Mouse (Mus musculus) myocyte (in vitro differentiated cells): ENCODE data around the gene Eif2s1. TPM values are rescaled to one million over a fixed set of nuclear protein-coding genes. Genes with fewer than 3 reads are reported as not detected.

Experiments used
- H3K27me3 ChIP-seq: one replicate; pipeline ENCODE4 v1.6.1; 2011; ENCODE audit not compliant: control insufficient read depth, insufficient read depth, insufficient read length
- H3K36me3 ChIP-seq: one replicate; pipeline ENCODE4 v1.6.1; 2011; ENCODE audit not compliant: control insufficient read depth, insufficient read depth
- H3K4me2 ChIP-seq: one replicate; pipeline ENCODE4 v1.6.1; 2011; ENCODE audit warnings: low read depth, control low read depth
- H3K4me3 ChIP-seq: one replicate; pipeline ENCODE4 v1.5.1; 2011; ENCODE audit warnings: mild to moderate bottlenecking, control low read depth, moderate library complexity
- H3K79me2 ChIP-seq: one replicate; pipeline ENCODE4 v1.6.1; 2011; ENCODE audit not compliant: control insufficient read depth, insufficient read depth
- H3ac ChIP-seq: one replicate; pipeline ENCODE4 v1.6.1; 2011; ENCODE audit not compliant: control insufficient read depth, insufficient read length
- CEBPB ChIP-seq: IDR thresholded peaks from 2 replicates; pipeline ENCODE4 v1.6.1; 2011; ENCODE audit warnings: mild to moderate bottlenecking, moderate library complexity; ENCODE audit not compliant: poor library complexity, insufficient read depth, severe bottlenecking
- E2F4 ChIP-seq: IDR thresholded peaks from one replicate; pipeline ENCODE4 v1.6.1; 2011; ENCODE audit warnings: mild to moderate bottlenecking, control low read depth, moderate library complexity; ENCODE audit not compliant: insufficient read depth
- MAX ChIP-seq: IDR thresholded peaks from one replicate; pipeline ENCODE4 v1.6.1; 2011; ENCODE audit warnings: low read depth, mild to moderate bottlenecking, control low read depth
- MYOD1 ChIP-seq, 3 experiments: IDR thresholded peaks; one replicate each; pipeline ENCODE4 v1.6.1; 2011; ENCODE audit warnings: control low read depth in 2 of 3, low read depth in 2 of 3, mild to moderate bottlenecking in 2 of 3, moderate library complexity in 1 of 3; ENCODE audit not compliant: insufficient read length in 2 of 3, control insufficient read depth in 1 of 3
- MYOG ChIP-seq, 3 experiments: IDR thresholded peaks; one replicate each; pipeline ENCODE4 v1.6.1; 2011; ENCODE audit warnings: control low read depth in 2 of 3, low read depth in 2 of 3, mild to moderate bottlenecking in 2 of 3; ENCODE audit not compliant: insufficient read length in 2 of 3, control insufficient read depth in 1 of 3, insufficient read depth in 1 of 3
- POLR2A ChIP-seq: IDR thresholded peaks from one replicate; pipeline ENCODE4 v1.6.1; 2011; ENCODE audit warnings: low read depth, mild to moderate bottlenecking, control low read depth, moderate library complexity; ENCODE audit not compliant: insufficient read length
- POLR2AphosphoS2 ChIP-seq: IDR thresholded peaks from one replicate; pipeline ENCODE4 v1.6.1; 2011; ENCODE audit warnings: low read depth, control low read depth; ENCODE audit not compliant: insufficient read length
- REST ChIP-seq: IDR thresholded peaks from one replicate; pipeline ENCODE4 v1.6.1; 2011; ENCODE audit warnings: mild to moderate bottlenecking, control low read depth, moderate library complexity; ENCODE audit not compliant: insufficient read depth, insufficient read length
- SRF ChIP-seq: IDR thresholded peaks from one replicate; pipeline ENCODE4 v1.6.1; 2011; ENCODE audit warnings: low read depth; ENCODE audit not compliant: control insufficient read depth, insufficient read length
- TCF12 ChIP-seq: IDR thresholded peaks from one replicate; pipeline ENCODE4 v1.6.1; 2011; ENCODE audit warnings: mild to moderate bottlenecking, control low read depth; ENCODE audit not compliant: poor library complexity, insufficient read depth, severe bottlenecking
- TCF3 ChIP-seq: IDR thresholded peaks from one replicate; pipeline ENCODE4 v1.6.1; 2011; ENCODE audit warnings: low read depth, control low read depth; ENCODE audit not compliant: insufficient read length
- USF1 ChIP-seq: IDR thresholded peaks from one replicate; pipeline ENCODE4 v1.6.1; 2011; ENCODE audit warnings: low read depth, mild to moderate bottlenecking, control low read depth, moderate library complexity
- polyA plus RNA-seq: library from polyadenylated mRNA; unstranded; fragments of >200 nt; fragmentation: generic; extraction: Trizol; gene quantifications from one replicate; pipeline ENCODE4 v1.2.1, GENCODE M21; 2012; ENCODE audit warnings: missing spikeins

Gene Eif2s1
- polyA plus RNA-seq, 1 experiment: 45.6 TPM

DNA sequence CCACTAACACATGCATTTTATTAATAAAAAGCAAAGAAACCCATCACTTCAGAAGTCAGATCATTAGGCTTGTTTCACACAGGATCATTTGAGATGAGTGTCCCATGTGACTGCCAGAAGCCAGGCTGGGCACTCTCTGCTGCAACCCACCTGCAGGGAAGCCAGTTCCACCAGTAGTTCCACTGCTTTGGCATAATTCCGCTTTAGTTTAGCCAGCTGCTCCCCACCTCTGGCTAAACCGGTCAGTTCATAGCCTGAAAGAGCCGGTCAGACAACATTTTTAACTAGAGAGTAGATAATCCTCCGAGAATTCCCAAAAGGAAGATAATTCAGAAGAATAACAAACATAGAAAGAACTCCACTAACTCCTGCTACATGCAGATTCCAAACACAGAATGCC lies 13.4 kb upstream of the Eif2s1 start:
- H3K4me3 ChIP-seq: no peak overlapping the region
- H3ac ChIP-seq: no peak overlapping the region
- TF ChIP-seq POLR2AphosphoS2 (no peak), SRF (no peak), TCF12 (no peak), MYOD1 (IDR thresholded peaks at IDR 0.05; ENCODE audit: control insufficient read depth in 1 of 3, insufficient read length in 2 of 3, low read depth in 2 of 3) (no peak)
- H3K4me2 ChIP-seq: no peak overlapping the region
- H3K27me3 ChIP-seq: no peaks in the 10 kb centered on the region
- H3K36me3 ChIP-seq: peaks cover 51% of the 10 kb centered on the region
- H3K79me2 ChIP-seq: no peaks in the 10 kb centered on the region

DNA sequence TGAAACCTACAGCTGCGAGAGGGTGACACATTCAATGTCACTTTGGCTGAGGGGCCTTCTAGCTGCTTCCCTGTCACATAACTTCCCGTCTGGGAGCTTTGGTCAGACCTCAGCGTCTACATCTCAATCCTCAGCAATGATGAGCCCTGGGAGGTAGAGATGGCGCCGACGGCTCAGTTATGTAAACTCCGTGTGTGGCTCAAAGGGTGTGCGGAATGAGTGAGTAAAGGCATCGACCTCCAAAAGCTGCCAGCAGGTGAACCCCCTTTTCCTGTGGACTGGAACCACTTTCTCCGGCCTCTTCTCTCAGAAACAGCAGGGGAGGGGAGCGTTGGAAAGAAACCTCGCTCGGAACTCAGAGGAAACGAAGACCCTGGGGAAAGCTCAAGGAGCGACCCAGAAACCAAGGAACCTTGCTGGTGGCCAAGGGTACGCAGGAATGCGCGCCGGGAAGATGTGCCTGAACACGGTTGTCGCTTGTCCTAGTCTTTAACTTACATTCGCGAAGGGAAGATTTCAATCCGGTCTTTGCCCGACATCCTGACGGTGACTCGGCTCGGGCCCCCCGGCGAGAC lies 611 bp upstream of the Eif2s1 start:
- Histone ChIP-seq H3ac (peak overlapping the region; percentile 33), H3K36me3 (peaks cover 8% of the 10 kb centered on the region), H3K27me3 (no peaks in the 10 kb centered on the region), H3K4me3 (peak overlapping the region; percentile 95), H3K4me2 (peak overlapping the region; percentile 97), H3K79me2 (peaks cover 78% of the 10 kb centered on the region)
- TF ChIP-seq CEBPB (no peak), POLR2A (no peak), POLR2AphosphoS2 (no peak), SRF (no peak), USF1 (no peak)

GRCm38 (mm10) chr12:78862254-78862730 lies 673 bp downstream of the Eif2s1 start:
- Histone ChIP-seq H3ac (peak overlapping the region; percentile 33), H3K36me3 (peaks cover 5% of the 10 kb centered on the region), H3K27me3 (no peaks in the 10 kb centered on the region), H3K79me2 (peaks cover 90% of the 10 kb centered on the region), H3K4me3 (peak overlapping the region; percentile 95), H3K4me2 (peak overlapping the region; percentile 90)
- TF ChIP-seq E2F4 (peak; percentile 12), TCF12 (no peak), MAX (no peak), TCF3 (no peak)

GRCm38 (mm10) chr12:78865434-78865833 lies 3.8 kb downstream of the Eif2s1 start:
- H3ac ChIP-seq: no peak overlapping the region
- no peaks in the 10 kb centered on the region for H3K27me3 ChIP-seq
- H3K79me2 ChIP-seq: peaks cover 89% of the 10 kb centered on the region
- H3K4me3 ChIP-seq: no peak overlapping the region
- TF ChIP-seq E2F4: no peak
- no peak for TF ChIP-seq POLR2A
- no peak for TF ChIP-seq TCF12
- no peak for TF ChIP-seq POLR2AphosphoS2
- TF ChIP-seq CEBPB: no peak
- TF ChIP-seq MYOG (IDR thresholded peaks at IDR 0.05; ENCODE audit: control insufficient read depth in 1 of 3, insufficient read depth in 1 of 3, insufficient read length in 2 of 3, low read depth in 2 of 3): no peak
- TF ChIP-seq REST: no peak
- TF ChIP-seq TCF3: no peak
- TF ChIP-seq SRF: no peak
- TF ChIP-seq MYOD1 (IDR thresholded peaks at IDR 0.05; ENCODE audit: control insufficient read depth in 1 of 3, insufficient read length in 2 of 3, low read depth in 2 of 3): no peak
- TF ChIP-seq USF1: no peak
- TF ChIP-seq MAX: no peak
- H3K36me3 ChIP-seq: peaks cover 20% of the 10 kb centered on the region
- no peak overlapping the region for H3K4me2 ChIP-seq

GRCm38 (mm10) chr12:78868115-78868514 lies 6.5 kb downstream of the Eif2s1 start:
- Histone ChIP-seq H3K36me3 (peaks cover 24% of the 10 kb centered on the region), H3K27me3 (no peaks in the 10 kb centered on the region), H3K79me2 (peaks cover 81% of the 10 kb centered on the region), H3K4me3 (no peak overlapping the region), H3ac (no peak overlapping the region), H3K4me2 (no peak overlapping the region)
- TF ChIP-seq SRF (no peak), E2F4 (no peak), TCF12 (no peak), TCF3 (no peak), CEBPB (no peak), POLR2A (no peak), USF1 (no peak), POLR2AphosphoS2 (no peak), MYOG (IDR thresholded peaks at IDR 0.05; ENCODE audit: control insufficient read depth in 1 of 3, insufficient read depth in 1 of 3, insufficient read length in 2 of 3, low read depth in 2 of 3) (no peak), MYOD1 (IDR thresholded peaks at IDR 0.05; ENCODE audit: control insufficient read depth in 1 of 3, insufficient read length in 2 of 3, low read depth in 2 of 3) (no peak), REST (no peak), MAX (no peak)
